Mouse (Mus musculus): ENCODE results near the gene Rsg1. TPM values are rescaled to one million over a fixed set of nuclear protein-coding genes. Genes with fewer than 3 reads are reported as not detected.

Gene Rsg1
- 2.3 and 2.6 TPM in 2 replicates for polyA plus RNA-seq (2015; fragmentation: Nextera tagmentation; extraction: Ambion mirVana)

DNA sequence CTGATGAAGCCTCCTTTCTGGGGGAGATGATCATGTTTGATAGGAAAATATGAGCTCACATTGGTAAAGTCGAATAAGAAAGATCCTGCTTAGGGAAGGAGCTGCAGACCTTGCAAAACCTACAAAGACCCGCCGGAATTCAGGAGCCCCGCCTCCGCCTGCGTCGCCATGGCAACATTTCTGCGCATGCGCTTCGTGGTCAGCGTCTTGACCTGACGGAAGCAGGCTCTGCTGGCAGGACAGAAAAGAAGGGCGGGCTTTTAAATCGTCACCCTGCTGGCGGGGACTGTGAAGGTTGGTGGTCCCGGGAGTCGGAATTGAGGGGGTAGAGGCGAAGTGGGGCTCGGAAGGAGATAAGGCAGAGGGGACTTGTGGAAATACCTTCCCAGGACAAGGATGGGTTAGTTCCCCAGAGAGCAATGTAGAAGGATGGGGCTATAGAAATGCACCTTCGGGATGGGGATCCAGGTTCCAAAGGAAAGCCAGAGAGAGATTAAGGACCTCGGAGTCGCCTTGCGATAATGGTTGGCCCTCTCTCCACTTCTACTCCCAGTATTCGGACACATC lies at the start of gene Rsg1:
Gene Rsg1, plus strand, starts transcription at position 187 of the 567 bp plus-strand sequence.

GRCm38 (mm10) chr4:141239388-141240125 lies 25.8 kb downstream of the Rsg1 start, which contains the start of gene Arhgef19:
Gene Arhgef19 (plus strand): TSS chr4:141239499.

Other genes with a start within 250 kb of the Rsg1 start
- gene Atp13a2, start 227.1 kb upstream of the Rsg1 start, polyA plus RNA-seq (2015; fragmentation: Nextera tagmentation; extraction: Ambion mirVana) = 37.0 and 38.6 TPM in 2 replicates
- 263 and 391 TPM in 2 replicates for gene Mfap2, start 203.5 kb upstream of the Rsg1 start, polyA plus RNA-seq (2015; fragmentation: Nextera tagmentation; extraction: Ambion mirVana)
- gene Crocc, start 153.4 kb upstream of the Rsg1 start, polyA plus RNA-seq (2015; fragmentation: Nextera tagmentation; extraction: Ambion mirVana) = 2.3 and 2.8 TPM in 2 replicates
- gene Necap2, start 135.6 kb upstream of the Rsg1 start, polyA plus RNA-seq (2015; fragmentation: Nextera tagmentation; extraction: Ambion mirVana) = 61.4 and 79.4 TPM in 2 replicates
- gene Spata21, start 125.6 kb upstream of the Rsg1 start, polyA plus RNA-seq (2015; fragmentation: Nextera tagmentation; extraction: Ambion mirVana) = 0.14 and 0.22 TPM in 2 replicates
- gene Szrd1, start 74.2 kb upstream of the Rsg1 start, polyA plus RNA-seq (2015; fragmentation: Nextera tagmentation; extraction: Ambion mirVana) = 19.4 and 21.3 TPM in 2 replicates
- 12.9 and 13.8 TPM in 2 replicates for gene Fbxo42, start 66.0 kb upstream of the Rsg1 start, polyA plus RNA-seq (2015; fragmentation: Nextera tagmentation; extraction: Ambion mirVana)
- 8.5 and 11.6 TPM in 2 replicates for gene Arhgef19, start 25.5 kb downstream of the Rsg1 start, polyA plus RNA-seq (2015; fragmentation: Nextera tagmentation; extraction: Ambion mirVana)
- gene Epha2, start 87.3 kb downstream of the Rsg1 start, polyA plus RNA-seq (2015; fragmentation: Nextera tagmentation; extraction: Ambion mirVana) = 2.6 and 4.0 TPM in 2 replicates
- gene Fam131c, start 154.3 kb downstream of the Rsg1 start, polyA plus RNA-seq (2015; fragmentation: Nextera tagmentation; extraction: Ambion mirVana) = 1.2 and 1.5 TPM in 2 replicates
- 0.25 and 0.47 TPM in 2 replicates for gene Clcnka, start 184.8 kb downstream of the Rsg1 start, polyA plus RNA-seq (2015; fragmentation: Nextera tagmentation; extraction: Ambion mirVana)
- gene Clcnkb, start 202.1 kb downstream of the Rsg1 start, polyA plus RNA-seq (2015; fragmentation: Nextera tagmentation; extraction: Ambion mirVana) = 0.29 and 0.30 TPM in 2 replicates
- 0.85 and 2.6 TPM in 2 replicates for gene Hspb7, start 206.8 kb downstream of the Rsg1 start, polyA plus RNA-seq (2015; fragmentation: Nextera tagmentation; extraction: Ambion mirVana)
- gene Srarp, start 222.1 kb downstream of the Rsg1 start, polyA plus RNA-seq (2015; fragmentation: Nextera tagmentation; extraction: Ambion mirVana) = not detected in 2 replicates
- 13.8 and 16.4 TPM in 2 replicates for gene Zbtb17, start 230.7 kb downstream of the Rsg1 start, polyA plus RNA-seq (2015; fragmentation: Nextera tagmentation; extraction: Ambion mirVana)

Measured in adrenal gland, postnatal 0 days (tissue).